Mouse (Mus musculus) WW6 (cell line): Measurements from ENCODE around the gene Il2rb.

Experiments
- DNase-seq: peaks from one replicate; pipeline ENCODE4 v3.0.0-alpha.2; 2013; ENCODE audit warnings: low read depth, low spot score

Gene Il2rb

DNA sequence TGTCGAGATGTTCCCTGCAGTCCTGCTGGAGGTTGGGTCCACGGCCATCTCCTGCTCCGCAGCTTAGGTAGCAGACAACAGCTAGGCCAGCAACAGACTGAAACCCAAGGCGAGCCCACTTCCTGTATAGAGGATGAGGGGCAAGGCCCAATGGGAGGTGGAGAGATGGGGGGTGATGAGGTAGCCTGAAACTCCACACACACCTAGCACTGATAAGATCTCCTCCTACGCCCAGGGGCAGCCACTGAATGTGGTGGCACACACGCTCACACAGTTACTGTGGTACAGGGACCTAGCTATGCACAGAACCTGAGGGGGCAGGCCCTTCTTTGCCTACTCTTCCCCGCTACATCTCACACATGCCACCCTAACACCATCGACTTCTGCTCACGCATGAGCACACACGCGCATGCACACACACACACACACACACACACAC is at the start of gene Il2rb:
Gene Il2rb, minus strand, starts transcription at position 304 of the 439 bp plus-strand sequence.
- no peak for DNase-seq

DNA sequence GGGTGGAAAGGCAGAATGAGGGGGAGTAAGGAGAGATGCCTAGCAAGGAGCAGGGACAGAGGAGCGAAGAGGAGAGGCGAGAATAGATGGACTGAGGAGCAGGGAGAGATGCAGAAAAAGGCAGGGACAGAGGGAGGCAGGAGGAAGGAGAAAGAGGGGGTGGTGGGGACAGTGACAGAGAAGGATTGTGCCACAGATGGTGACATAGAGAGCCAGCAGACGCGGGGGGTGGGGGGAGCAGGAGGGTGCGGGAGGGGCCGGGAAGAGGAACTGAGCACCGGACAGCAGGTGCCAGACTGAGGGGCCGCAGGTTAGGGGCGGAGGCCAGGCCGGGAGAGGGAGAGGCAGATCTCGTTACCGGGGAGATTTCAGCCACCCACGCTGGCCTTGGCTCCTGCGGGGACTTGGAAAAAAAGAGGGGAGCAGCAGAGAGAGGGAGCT is 49.5 kb upstream of the Il2rb start, which contains the start of gene Sstr3:
Gene Sstr3, minus strand, starts transcription at position 125 of the 441 bp plus-strand sequence.
- no peak for DNase-seq

DNA sequence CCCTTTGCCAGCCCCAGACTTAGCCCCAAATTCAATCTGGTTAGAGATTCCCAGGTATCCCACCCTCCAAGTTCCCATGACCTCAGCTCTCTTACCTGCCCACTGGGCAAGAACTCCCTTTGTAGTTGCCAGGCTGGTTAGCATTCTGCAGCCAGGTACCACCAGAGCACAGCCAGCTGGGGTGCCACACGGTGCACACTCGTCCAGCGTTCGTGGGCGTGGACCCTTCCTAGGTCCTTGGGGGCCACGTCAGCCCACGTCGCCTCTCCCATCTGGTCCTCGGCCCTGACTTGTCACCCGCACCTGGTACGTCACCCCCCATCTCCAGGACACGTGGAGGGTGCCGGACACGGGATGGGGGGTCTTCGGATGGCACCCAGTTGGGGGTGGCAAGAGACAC is 49.0 kb upstream of the Il2rb start:
- no peak for DNase-seq

DNA sequence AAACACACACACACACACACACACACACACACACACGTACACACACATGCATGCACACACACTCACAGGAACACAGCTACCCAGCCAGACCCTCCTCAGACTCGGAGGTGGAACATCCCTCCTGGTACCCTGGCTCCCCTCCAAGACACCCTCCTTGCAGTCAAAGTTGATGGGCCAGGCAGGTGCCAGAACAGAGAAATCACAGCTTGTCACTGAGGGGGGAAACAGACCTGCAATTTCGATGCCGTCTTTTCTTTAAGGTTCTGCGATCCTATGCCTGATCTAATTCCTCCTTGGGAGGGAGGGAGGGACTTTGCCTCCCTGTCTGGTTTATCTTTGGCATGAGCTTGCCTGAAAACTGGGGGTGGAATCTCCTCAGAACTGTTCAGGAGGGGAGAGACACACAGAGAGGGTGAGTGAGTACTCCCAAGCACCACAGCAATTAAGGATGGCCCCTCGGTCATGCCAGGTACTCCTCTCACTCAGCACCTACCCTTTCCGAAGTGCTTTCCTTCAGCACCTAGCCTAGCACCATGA is 47.8 kb upstream of the Il2rb start:
- DNase-seq: no peak

DNA sequence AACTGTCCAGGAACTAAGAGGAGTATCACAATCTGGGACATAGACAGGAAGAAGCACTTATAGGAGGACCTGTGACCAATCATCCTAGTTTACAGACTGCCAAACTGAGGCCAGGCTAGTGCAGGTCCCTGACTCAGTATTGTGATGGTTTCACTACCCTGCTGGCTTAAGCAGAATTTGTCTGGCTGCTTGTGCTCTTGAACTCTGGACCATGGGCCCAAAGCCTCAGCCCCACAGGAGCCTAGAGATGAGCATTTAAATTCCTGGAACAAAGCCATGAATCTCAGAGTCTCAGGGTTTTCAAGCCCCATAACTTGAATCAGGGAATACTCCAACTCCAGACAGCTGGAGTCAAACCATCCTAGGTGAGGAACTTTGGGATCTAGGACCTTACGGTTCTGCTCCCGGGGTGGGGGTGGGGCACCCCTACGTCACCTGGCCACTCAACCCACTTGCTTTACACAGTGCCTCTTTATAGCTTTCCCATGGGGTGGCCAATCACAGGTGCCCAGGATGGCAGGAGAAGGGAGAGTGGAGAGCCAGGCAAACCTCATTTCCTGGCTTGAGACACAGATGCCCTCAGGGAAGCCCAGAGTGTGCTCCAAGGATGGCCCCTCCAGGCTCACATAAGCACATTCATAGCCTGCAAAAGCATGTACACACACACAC is 47.2 kb upstream of the Il2rb start:
- no peak for DNase-seq

DNA sequence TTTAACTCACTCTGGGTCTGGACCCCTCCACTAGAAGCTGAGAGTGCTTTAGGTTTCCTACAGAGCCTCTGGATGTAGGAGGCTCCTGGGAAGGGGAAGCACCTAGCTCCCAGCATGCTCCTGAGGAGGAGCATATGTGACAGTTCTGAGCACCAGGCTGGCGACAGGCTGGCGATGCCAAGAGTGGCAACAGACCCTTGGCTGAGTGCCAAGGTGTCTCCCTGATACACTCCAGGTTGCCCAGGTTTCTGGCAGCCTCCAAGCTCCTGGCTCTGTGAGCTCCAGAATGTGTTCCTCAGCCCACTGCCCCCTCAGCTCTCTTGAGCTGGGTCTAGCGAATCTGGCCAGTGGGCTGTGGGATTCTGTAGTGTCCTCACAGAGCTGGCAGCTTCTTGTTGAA is 46.5 kb upstream of the Il2rb start:
- no peak for DNase-seq

DNA sequence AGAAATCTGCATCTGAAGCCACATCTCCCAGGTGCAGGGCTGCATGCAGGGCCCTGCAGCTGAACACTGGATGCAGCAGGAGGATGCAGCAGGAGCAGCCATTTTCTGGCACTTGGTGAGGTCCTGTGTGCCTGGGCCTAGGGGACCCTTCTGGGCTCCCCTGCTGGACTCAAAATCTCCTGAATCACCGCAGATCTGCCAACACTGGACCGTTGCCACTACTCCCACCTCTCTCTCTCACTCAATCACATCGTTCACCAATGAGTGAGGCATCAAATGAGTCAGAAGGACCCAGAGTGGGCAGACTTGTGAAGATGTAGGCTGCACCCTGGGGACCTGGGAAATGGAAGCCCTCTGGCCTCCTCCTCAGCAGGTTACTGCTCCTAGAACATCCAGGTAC is 46.0 kb upstream of the Il2rb start:
- no peak for DNase-seq

DNA sequence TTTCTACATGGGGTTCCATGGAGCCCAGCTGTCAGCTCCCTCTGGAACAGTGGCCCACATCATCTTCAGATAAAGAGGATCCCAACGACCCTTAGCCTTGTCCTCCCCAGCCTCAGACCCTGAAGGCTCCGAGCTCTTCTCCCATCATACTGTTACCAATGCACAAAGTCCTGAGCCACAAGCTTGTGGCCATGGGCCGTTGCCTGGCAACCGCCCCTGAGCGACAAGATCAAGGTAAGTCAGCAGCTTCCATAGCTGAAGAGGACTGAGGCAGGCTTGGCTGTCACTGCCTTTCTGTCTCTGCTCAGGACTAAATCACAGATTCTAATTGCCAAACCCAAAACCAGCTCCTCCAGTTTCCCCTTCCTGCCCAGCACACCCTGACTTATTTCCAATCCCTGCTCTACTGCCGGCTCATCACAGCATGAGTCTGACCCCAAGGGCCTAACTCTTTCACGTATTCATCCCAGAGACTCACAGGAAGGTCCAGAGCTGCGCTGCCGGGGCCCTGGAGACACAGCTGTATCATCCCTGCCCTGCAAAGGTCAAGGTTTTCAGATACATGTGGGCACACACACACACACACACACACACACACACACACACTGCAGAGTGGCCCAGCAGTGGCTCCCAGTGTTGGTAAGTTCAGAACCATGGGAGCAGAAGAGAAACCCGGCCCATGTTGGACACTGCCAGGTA is 40.8 kb upstream of the Il2rb start:
- DNase-seq: no peak

DNA sequence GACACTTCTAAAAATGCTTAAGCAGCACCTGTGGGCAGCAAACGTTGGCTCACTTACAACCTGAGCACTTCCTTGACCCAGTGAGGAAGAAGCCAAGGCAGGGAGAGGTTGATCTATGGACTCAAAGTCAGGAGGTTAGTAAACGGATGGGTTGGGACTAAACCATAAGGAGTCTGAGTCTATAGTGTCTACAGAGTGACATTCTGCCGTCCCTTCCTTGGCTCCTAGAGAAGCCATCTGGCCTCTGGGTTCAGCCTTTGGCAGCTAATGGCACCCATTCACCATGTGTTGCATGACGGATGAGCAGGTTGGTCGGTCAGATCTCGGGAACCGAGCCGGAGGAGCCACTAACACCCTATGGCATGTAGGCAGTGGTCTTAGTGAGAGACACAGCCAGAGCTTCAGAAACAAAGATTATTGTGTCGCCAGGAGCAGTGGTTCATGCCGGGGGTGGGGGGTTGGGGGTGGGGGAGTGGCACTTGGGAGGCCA is 38.3 kb upstream of the Il2rb start:
- no peak for DNase-seq

DNA sequence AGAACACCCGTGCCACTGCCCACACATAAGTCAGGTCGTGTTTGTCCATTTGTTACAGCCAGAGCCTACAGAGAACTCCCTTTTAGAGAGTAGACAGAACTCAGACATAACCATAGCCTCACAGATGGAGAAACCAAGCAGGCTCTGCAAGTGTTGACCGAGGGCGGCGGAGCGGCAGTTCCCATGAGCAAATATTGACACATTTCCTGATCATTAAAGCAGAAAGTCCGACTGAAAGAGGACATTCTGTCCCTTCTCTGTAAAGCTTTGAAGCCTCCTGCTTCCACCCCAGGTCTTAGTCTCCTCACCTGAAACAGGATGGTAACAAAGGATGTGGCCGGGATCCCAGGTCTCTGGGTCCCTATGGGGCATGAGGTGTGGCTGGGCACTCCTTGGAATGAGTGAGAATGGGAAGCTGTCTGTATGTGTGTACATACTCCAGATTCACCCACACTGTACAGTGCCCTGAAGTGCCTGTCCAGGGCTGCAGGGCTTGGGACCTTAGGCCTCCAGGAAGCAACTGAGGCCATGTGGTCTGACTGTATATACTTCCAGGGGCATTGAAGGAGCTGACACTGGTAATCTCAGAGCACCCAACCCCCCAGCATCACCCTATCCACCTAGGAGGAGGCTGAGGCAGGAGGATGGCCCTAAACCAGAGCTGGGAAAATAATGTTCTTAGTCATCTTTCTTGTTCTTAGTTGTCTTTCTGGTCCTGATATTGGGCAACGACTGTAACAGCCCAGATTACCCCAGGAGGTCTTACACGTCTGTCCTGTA is 37.7 kb upstream of the Il2rb start:
- no peak for DNase-seq

DNA sequence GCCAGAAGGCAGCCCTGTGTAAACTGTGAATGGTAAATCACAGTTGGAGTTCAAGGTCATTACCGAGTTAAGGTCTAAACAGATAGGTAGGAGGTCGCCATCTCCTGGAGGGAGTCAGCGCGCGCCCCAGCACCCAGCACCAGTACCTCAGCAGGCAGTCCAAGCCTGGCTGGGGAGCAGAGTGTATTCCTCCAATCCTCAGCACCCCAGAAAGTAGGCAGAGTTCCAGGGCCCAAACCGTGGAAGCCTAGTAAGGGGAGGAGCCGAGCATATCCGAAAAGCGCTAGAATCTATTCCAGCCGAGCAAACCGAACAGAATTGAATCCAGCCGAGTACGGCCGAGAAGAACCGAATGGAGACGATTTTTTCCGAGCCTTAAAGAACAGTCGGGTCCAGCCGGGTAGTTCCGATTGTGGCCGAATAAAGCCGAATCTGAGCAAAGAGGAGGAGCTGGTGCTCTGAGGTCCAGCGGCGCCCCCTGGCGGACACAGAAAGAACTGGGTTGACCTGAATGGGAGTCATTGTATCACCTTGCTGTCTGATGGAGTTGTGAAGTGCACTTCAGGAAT is 36.9 kb upstream of the Il2rb start:
- DNase-seq: peak; percentile 75

DNA sequence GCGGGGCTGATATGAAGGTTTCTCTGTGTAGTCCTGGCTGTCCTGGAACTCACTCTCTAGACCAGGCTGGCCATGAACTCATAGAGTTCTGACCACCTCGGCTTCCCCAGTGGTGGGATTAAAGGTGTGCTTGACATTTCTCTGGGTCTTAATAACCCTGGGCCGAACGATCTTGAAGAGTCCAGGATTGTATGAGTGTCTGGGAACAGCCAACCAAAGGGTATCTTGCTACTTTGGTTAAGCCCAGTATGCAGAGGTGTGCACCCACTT is 36.3 kb upstream of the Il2rb start:
- DNase-seq: no peak

DNA sequence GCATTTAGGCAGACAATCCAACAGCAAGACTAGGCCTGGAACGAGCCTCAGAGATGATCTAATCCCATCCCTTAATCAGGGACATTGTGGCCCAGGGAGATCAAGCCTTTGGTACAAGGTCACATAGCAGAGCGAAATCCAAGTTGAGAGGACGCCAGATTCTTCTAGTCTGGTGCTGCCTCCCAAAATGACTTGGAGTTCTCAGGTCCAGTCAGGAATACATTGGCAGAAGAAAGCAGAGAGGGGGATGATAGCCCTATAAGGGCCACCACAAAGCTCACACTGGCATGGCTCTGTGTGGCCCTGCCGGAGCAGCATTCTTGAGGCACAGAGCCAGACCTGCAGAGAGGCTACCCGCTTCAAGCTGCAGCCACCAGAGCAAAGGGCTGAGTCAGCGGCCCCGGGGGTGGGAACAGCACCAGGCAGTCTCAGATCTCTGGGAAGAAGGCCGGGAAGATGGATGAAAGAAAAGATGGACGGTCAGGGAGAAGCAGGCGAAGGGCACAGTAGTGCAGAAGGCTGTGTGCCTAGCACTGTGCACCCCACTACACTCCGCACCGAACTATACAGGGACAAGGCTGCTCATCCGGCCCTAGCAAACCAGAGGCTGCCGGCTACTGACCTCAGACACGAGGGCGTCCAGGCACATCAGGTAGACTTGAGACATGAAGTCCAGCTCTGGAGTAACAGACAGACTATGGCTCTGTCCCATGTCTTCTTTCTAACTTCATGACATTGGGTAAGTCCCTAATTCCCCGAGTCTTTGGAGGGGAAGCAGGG is 35.8 kb upstream of the Il2rb start, which contains the start of gene C1qtnf6:
Gene C1qtnf6, minus strand, starts transcription at position 746 of the 780 bp plus-strand sequence.
- no peak for DNase-seq

DNA sequence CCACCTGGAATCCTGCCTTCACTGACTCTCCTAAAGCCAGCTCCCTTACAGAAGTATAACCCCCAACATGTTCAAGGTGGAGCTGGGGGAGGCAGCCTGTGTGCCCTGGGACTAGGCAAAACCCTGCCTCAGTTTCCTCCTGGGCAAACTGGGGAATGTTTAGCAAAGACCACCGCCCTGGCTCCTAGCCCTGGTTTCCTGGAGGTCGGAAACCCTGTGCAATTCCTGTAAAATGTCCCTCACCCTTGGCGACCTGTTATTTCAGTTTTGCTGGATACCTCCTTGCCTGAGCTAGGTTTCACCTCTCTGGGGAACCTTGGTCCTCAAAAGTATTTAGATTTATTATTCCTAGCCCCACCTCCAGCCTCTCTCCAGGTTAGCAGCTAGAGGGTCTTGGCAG is 35.1 kb upstream of the Il2rb start:
- DNase-seq: no peak

DNA sequence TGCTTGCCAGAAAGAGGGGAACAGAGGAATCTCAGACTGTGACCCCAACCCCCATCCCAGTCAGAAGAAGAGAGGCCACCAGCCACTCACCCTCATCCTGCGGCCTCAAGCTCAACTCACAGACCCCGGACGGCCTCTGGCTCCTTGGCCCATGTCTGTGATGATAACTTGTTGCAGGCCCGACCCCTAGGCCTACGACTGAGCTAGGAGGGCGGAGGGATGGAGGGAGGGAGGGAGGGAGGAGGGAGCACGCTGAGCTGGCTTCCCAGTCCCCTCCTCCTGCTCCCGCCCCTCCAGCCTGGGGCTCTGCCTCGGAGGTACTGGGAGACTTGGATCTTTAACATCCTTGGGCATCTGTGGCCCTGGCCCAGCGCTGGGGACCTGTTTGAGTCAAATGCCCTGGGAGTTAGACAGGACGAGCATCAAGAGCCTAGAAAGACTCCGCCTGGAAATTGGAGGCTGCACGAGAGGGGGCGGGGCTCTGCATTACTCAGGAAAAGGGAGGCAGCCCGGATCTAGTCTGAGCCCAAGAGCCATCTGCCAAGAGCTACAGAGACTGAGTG is 34.4 kb upstream of the Il2rb start:
- no peak for DNase-seq

DNA sequence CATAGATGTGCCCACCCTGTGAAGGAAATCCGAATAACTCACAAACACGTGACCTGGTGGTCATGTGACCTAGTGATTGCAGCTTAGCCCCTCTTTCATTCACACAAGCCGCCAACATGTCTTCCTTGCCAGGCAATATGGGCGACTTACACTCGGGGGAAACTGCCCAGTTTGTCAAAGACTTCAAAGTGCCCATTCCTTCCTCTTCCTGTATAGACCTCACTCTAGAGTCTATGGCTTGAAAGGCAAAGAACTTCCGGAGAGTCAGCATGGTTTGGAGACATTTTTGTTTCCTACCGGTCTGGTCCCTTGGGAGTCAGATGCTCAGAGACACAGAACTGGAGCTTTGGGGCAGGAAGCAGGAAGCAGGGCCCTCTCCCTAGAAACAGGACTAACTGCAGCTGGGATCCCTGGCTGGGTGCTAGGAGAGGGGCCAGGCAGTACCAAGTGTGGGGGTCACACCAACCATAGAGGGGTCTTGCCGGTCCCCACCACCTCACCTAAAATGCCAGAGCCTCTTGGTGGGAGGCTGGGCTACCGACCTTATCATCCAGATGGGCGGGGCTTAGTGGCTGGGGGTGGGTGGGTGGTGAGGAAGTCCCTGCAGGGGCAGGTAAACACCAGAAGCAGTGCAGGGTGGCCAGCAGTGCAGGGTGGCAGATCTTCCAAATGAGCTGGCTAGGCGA is 33.8 kb upstream of the Il2rb start:
- no peak for DNase-seq

DNA sequence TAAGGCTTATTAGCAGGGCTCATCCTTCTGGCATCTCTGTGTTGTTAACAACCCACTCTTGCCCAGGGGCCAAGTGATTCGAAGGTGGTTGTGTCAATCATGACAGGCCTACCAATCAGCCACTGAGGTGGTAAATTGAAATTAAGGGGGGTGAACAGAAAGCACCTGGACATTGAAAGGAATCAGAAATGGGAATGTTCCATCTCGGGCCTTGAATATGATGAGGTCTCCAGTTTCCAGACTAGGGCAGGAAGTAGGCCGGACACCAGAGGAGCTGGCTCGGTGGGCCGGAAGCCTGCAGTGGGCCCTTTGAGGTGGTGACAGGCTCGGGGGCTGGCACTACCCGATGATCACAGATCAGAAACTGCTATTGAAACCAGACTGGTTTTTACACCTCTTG is 32.9 kb upstream of the Il2rb start:
- no peak for DNase-seq

DNA sequence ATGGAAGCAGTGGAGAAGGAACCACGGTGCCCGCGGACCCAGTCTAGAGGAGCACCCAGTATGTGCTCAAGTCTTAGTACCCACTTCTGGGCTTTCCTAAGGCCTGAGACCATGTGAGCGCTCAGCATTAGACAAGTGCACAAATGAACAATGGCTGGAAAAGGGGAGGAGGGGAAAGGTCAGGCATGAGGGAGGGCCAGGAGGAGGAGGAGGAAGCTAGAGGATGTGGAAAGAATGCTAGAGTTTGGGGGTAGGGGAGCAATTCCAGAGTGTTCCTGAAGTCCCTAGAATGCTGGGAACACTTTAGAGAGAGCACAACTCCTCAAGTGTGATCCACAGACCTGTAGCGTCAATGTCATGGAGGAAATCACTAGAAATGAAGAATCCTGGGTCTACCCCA is 29.1 kb upstream of the Il2rb start:
- DNase-seq: no peak

DNA sequence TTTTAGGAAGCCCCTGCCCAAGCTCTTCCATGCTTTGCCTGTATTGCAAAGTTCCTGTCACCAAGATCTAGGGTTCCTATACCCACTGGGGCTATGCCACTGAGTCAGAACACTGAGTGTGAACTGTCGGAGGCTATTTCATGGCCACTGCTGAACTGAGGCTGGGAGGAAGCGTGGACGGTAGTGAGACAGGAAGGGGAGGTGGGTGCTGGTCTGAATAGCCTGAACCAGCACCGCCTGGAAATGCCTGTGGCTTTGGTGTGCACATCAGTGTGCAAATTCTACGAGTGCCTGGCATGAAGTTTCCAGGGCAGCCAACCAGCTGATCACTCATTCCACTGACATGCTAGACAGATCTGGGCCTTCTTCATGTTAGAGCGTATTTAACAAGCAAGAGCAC is 26.8 kb upstream of the Il2rb start:
- DNase-seq: no peak

DNA sequence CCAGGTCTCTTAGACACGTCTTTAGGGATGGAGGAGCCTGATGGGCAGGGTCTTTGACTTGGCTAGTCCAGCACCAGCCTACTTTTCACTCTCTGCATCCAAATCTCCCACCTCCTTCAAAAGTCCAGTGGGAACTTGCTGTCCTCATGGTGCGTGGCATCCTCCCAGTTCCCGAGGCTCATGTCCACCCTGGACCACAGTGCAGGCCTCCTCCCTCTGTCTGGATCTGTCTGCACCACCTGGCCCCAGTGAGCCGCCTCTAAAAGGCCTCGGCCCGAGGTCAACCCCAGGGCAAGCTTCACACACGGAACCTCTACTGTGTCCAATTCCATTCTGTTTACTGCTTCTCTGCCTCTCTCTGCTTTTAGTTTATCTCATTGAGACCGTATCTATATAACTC is 26.3 kb upstream of the Il2rb start:
- no peak for DNase-seq
